Mouse (Mus musculus): ENCODE results near the gene Tmem41b. TPM values are rescaled to one million over a fixed set of nuclear protein-coding genes. Genes with fewer than 3 reads are reported as not detected.

The Tmem41b gene
- polyA plus RNA-seq, 1 experiment from 2014 or later, result 151 TPM

GRCm38 (mm10) chr7:109960613-109961154 lies 26.0 kb downstream of the Tmem41b start:
- Histone ChIP-seq H3K9ac (ENCODE audit: low read depth, low read length) (peak overlapping the region; percentile 90), H3K9me3 (ENCODE audit: control insufficient read depth) (no peaks in the 10 kb centered on the region), H3K4me1 (replicated peaks; ENCODE audit: control insufficient read depth, insufficient read depth, low read length) (no peaks in the 10 kb centered on the region), H3K4me3 (ENCODE audit: low read depth, low read length) (peak overlapping the region; percentile 76), H3K27ac (ENCODE audit: low read depth, low read length) (peak overlapping the region; percentile 80), H3K4me2 (replicated peaks; ENCODE audit: low read depth) (peak overlapping the region; percentile 88), H3K36me3 (ENCODE audit: control insufficient read depth, insufficient read depth) (no peaks in the 10 kb centered on the region), H3K27me3 (replicated peaks; ENCODE audit: control insufficient read depth, insufficient read depth, low read length) (no peaks in the 10 kb centered on the region)
- 13% methylated on average over 13 of the region's 13 CpGs for WGBS
- ATAC-seq, result no peak
- TF ChIP-seq CTCF (IDR thresholded peaks at IDR 0.05; ENCODE audit: low read depth), result no peak

GRCm38 (mm10) chr7:109959716-109960612 lies 26.8 kb downstream of the Tmem41b start, which contains the start of gene Dennd5a:
Gene Dennd5a (minus strand): TSS chr7:109960470.
- H3K9me3 ChIP-seq (ENCODE audit: control insufficient read depth), result no peaks in the 10 kb centered on the region
- peak; percentile 69 for ATAC-seq
- no peaks in the 10 kb centered on the region for H3K4me1 ChIP-seq (replicated peaks; ENCODE audit: control insufficient read depth, insufficient read depth, low read length)
- WGBS, result under 1% methylated on average over 97 of the region's 107 CpGs
- TF ChIP-seq CTCF (IDR thresholded peaks at IDR 0.05; ENCODE audit: low read depth), result no peak
- H3K4me3 ChIP-seq (ENCODE audit: low read depth, low read length), result peak within 1 kb of the TSS; percentile 76
- no peaks in the 10 kb centered on the region for H3K27me3 ChIP-seq (replicated peaks; ENCODE audit: control insufficient read depth, insufficient read depth, low read length)
- no peaks in the 10 kb centered on the region for H3K36me3 ChIP-seq (ENCODE audit: control insufficient read depth, insufficient read depth)
- H3K27ac ChIP-seq (ENCODE audit: low read depth, low read length), result peak within 1 kb of the TSS; percentile 80
- peak within 1 kb of the TSS; percentile 88 for H3K4me2 ChIP-seq (replicated peaks; ENCODE audit: low read depth)
- H3K9ac ChIP-seq (ENCODE audit: low read depth, low read length), result peak within 1 kb of the TSS; percentile 90

- Histone ChIP-seq H3K27ac (ENCODE audit: low read depth, low read length) (peak overlapping the region; percentile 80), H3K4me1 (replicated peaks; ENCODE audit: control insufficient read depth, insufficient read depth, low read length) (no peaks in the 10 kb centered on the region), H3K4me2 (replicated peaks; ENCODE audit: low read depth) (peak overlapping the region; percentile 88), H3K27me3 (replicated peaks; ENCODE audit: control insufficient read depth, insufficient read depth, low read length) (no peaks in the 10 kb centered on the region), H3K9me3 (ENCODE audit: control insufficient read depth) (no peaks in the 10 kb centered on the region), H3K4me3 (ENCODE audit: low read depth, low read length) (peak overlapping the region; percentile 76), H3K36me3 (ENCODE audit: control insufficient read depth, insufficient read depth) (no peaks in the 10 kb centered on the region), H3K9ac (ENCODE audit: low read depth, low read length) (peak overlapping the region; percentile 90)
- WGBS, result 10% methylated on average over 18 of the region's 18 CpGs
- no peak for TF ChIP-seq CTCF (IDR thresholded peaks at IDR 0.05; ENCODE audit: low read depth)
- ATAC-seq, result no peak
Observed at GRCm38 (mm10) chr7:109958843-109959715, 27.6 kb downstream of the Tmem41b start.

- H3K9me3 ChIP-seq (ENCODE audit: control insufficient read depth), result no peaks in the 10 kb centered on the region
- H3K36me3 ChIP-seq (ENCODE audit: control insufficient read depth, insufficient read depth), result no peaks in the 10 kb centered on the region
- peak overlapping the region; percentile 76; the same call in 1 of the 2 replicates for H3K4me3 ChIP-seq (ENCODE audit: low read depth, low read length)
- no peak overlapping the region for H3K27ac ChIP-seq (ENCODE audit: low read depth, low read length)
- H3K27me3 ChIP-seq (replicated peaks; ENCODE audit: control insufficient read depth, insufficient read depth, low read length), result no peaks in the 10 kb centered on the region
- 64% methylated on average over 8 of the region's 8 CpGs for WGBS
- TF ChIP-seq CTCF (IDR thresholded peaks at IDR 0.05; ENCODE audit: low read depth), result no peak
- H3K4me2 ChIP-seq (replicated peaks; ENCODE audit: low read depth), result peak overlapping the region; percentile 88
- H3K4me1 ChIP-seq (replicated peaks; ENCODE audit: control insufficient read depth, insufficient read depth, low read length), result no peaks in the 10 kb centered on the region
- H3K9ac ChIP-seq (ENCODE audit: low read depth, low read length), result no peak overlapping the region
- ATAC-seq, result no peak
Observed at GRCm38 (mm10) chr7:109957996-109958789, 28.5 kb downstream of the Tmem41b start.

- TF ChIP-seq CTCF (IDR thresholded peaks at IDR 0.05; ENCODE audit: low read depth), result no peak
- Histone ChIP-seq H3K4me1 (replicated peaks; ENCODE audit: control insufficient read depth, insufficient read depth, low read length) (no peaks in the 10 kb centered on the region), H3K27me3 (replicated peaks; ENCODE audit: control insufficient read depth, insufficient read depth, low read length) (no peaks in the 10 kb centered on the region), H3K36me3 (ENCODE audit: control insufficient read depth, insufficient read depth) (no peaks in the 10 kb centered on the region), H3K9me3 (ENCODE audit: control insufficient read depth) (no peaks in the 10 kb centered on the region), H3K27ac (ENCODE audit: low read depth, low read length) (no peak overlapping the region), H3K4me3 (ENCODE audit: low read depth, low read length) (no peak overlapping the region), H3K4me2 (replicated peaks; ENCODE audit: low read depth) (no peak overlapping the region), H3K9ac (ENCODE audit: low read depth, low read length) (no peak overlapping the region)
- ATAC-seq, result peak; percentile 28; the same call in 1 of the 2 replicates
- 37% methylated on average over 6 of the region's 6 CpGs for WGBS
Observed at GRCm38 (mm10) chr7:109954622-109955401, 31.9 kb downstream of the Tmem41b start.

Measured in intestine, postnatal 0 days (tissue).